Mouse (Mus musculus): ENCODE results near the gene Dock3.

DNA sequence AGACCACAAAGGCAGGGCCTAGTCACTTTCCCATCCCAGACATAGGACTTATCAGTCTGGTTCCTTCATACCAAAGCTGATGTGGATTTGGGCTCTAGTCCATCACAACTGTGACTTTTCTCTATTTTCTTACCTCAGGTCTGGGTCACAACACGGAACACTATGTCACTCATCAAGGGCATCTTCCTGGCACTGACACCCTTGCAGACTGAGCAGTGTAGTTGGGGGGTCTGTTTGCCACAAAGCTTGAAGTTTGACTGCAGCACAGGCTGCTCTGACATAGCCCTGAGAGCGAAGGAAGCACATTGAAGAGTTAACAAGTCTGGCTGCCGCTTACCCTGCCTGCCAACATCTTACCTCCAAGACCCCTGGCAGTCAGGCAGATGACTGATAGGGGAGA, 348.6 kb downstream of the Dock3 start:
- TF ChIP-seq POLR2A (IDR thresholded peaks at IDR 0.05; ENCODE audit: borderline replicate concordance, low read depth, low read length) (no peak), CTCF (IDR thresholded peaks at IDR 0.05; ENCODE audit: low read depth, low read length) (no peak)
